Mouse (Mus musculus): ENCODE results near the gene Cntnap3. TPM values are rescaled to one million over a fixed set of nuclear protein-coding genes. Genes with fewer than 3 reads are reported as not detected.

Gene Cntnap3
- polyA plus RNA-seq, 1 experiment from 2014 or later, result not detected

DNA sequence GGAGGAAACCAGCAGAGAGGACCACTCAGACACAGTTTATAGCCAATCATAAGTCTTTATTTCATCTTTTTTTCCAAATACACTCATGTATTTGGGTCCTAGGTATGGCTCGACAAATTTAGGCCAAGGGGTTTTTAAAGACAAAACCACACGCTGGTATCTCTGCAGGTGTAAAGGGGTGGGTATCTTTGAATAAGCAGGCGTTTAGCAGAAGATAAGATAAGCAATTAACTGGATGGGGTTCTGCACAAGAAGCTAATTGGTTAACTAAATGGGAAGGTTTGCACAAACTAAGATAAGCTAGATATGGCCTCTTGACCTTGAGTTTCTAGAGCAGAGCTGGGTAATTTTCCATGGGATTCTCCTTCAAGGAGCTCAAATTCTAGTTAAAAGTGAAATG lies 171.5 kb downstream of the Cntnap3 start:
- H3K27me3 ChIP-seq (ENCODE audit: insufficient read depth, low read length), result no peaks in the 10 kb centered on the region
- no peak for TF ChIP-seq EP300 (IDR thresholded peaks at IDR 0.05; ENCODE audit: low read depth)
- no peak for TF ChIP-seq CTCF (IDR thresholded peaks at IDR 0.05; ENCODE audit: low read depth)
- DNase-seq, result no peak
- H3K36me3 ChIP-seq (replicated peaks; ENCODE audit: insufficient read depth, low read length), result no peaks in the 10 kb centered on the region
- H3K4me1 ChIP-seq (ENCODE audit: insufficient read depth), result no peaks in the 10 kb centered on the region
- no peak overlapping the region for H3K9ac ChIP-seq (replicated peaks)
- no peak overlapping the region for H3K27ac ChIP-seq (ENCODE audit: low read depth)
- no peak overlapping the region for H3K4me3 ChIP-seq (ENCODE audit: low read depth, low read length)
- no peak overlapping the region for H3K4me2 ChIP-seq (ENCODE audit: low read depth, low read length)
- no peak for ATAC-seq
- WGBS (ENCODE audit: insufficient replicate concordance), result 49% methylated on average over 3 of the region's 3 CpGs
- no peaks in the 10 kb centered on the region for H3K9me3 ChIP-seq (ENCODE audit: low read length)

DNA sequence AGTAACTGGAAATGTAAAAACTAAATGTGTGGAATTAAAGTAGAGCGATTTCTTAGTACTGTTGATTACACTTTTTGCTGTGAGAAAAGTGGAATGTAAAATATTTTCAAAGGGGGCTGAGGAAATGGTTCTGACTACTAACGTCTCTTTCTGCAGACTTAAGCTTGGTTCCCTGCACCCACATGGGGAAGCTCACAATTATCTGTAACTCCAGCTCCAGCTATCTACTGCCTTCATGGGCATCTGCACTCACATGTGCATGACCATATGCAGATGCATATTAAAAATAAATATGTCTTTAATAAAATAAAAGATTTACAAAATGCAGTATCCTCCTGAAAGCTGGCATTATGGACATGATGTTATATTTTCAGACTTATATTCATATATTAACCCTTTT lies 187.0 kb downstream of the Cntnap3 start:
- Histone ChIP-seq H3K27me3 (ENCODE audit: insufficient read depth, low read length) (no peaks in the 10 kb centered on the region), H3K4me2 (ENCODE audit: low read depth, low read length) (no peak overlapping the region), H3K4me1 (ENCODE audit: insufficient read depth) (no peaks in the 10 kb centered on the region), H3K36me3 (replicated peaks; ENCODE audit: insufficient read depth, low read length) (no peaks in the 10 kb centered on the region), H3K9ac (replicated peaks) (no peak overlapping the region), H3K9me3 (ENCODE audit: low read length) (no peaks in the 10 kb centered on the region), H3K4me3 (ENCODE audit: low read depth, low read length) (no peak overlapping the region), H3K27ac (ENCODE audit: low read depth) (no peak overlapping the region)
- ATAC-seq (no peak), DNase-seq (no peak)
- TF ChIP-seq EP300 (IDR thresholded peaks at IDR 0.05; ENCODE audit: low read depth) (no peak), CTCF (IDR thresholded peaks at IDR 0.05; ENCODE audit: low read depth) (no peak)
- 66% methylated on average over 2 of the region's 2 CpGs for WGBS (ENCODE audit: insufficient replicate concordance)

DNA sequence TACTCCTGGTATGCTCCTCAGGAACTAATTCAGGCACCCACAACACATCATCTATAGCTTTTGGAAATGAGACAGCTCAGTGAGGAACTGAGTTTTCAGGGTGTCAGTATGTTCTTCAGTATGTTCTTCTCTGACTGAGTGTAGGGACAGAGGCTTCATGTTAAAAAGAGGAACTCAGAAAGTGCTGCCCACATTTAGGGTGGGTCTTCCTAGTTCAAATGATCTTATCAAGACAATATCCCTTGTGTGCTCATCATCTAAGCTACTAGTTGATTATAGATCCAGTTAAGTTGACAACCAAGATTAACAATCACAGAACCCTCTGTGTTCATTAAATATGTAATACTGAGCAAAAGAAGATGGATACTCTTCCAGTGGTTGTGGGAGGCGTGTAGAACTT lies 211.3 kb downstream of the Cntnap3 start:
- no peak overlapping the region for H3K4me2 ChIP-seq (ENCODE audit: low read depth, low read length)
- no peak overlapping the region for H3K4me3 ChIP-seq (ENCODE audit: low read depth, low read length)
- TF ChIP-seq CTCF (IDR thresholded peaks at IDR 0.05; ENCODE audit: low read depth) (no peak), EP300 (IDR thresholded peaks at IDR 0.05; ENCODE audit: low read depth) (no peak)
- H3K36me3 ChIP-seq (replicated peaks; ENCODE audit: insufficient read depth, low read length), result no peaks in the 10 kb centered on the region
- no peak overlapping the region for H3K27ac ChIP-seq (ENCODE audit: low read depth)
- ATAC-seq (no peak), DNase-seq (no peak)
- no peaks in the 10 kb centered on the region for H3K4me1 ChIP-seq (ENCODE audit: insufficient read depth)
- H3K9ac ChIP-seq (replicated peaks), result no peak overlapping the region
- 62% methylated on average over 1 of the region's 1 CpGs for WGBS (ENCODE audit: insufficient replicate concordance)
- H3K27me3 ChIP-seq (ENCODE audit: insufficient read depth, low read length), result no peaks in the 10 kb centered on the region
- H3K9me3 ChIP-seq (ENCODE audit: low read length), result no peaks in the 10 kb centered on the region

Other genes with a start within 250 kb of the Cntnap3 start
- not detected in 2 replicates for gene Spata31, start 13.5 kb upstream of the Cntnap3 start, polyA plus RNA-seq (2015; fragmentation: Nextera tagmentation; extraction: Ambion mirVana)
- gene Spata31d1c, start 129.1 kb upstream of the Cntnap3 start, polyA plus RNA-seq (2015; fragmentation: Nextera tagmentation; extraction: Ambion mirVana), result not detected in 2 replicates
- gene Prss47, start 148.8 kb upstream of the Cntnap3 start, polyA plus RNA-seq (2015; fragmentation: Nextera tagmentation; extraction: Ambion mirVana), result not detected in 2 replicates
- 25.4 and 27.0 TPM in 2 replicates for gene Mfsd14b, start 209.0 kb upstream of the Cntnap3 start, polyA plus RNA-seq (2015; fragmentation: Nextera tagmentation; extraction: Ambion mirVana)
- gene Olfr465-ps1, start 234.1 kb upstream of the Cntnap3 start, polyA plus RNA-seq (2015; fragmentation: Nextera tagmentation; extraction: Ambion mirVana), result not detected in 2 replicates
- gene Olfr466, start 246.3 kb upstream of the Cntnap3 start, polyA plus RNA-seq (2015; fragmentation: Nextera tagmentation; extraction: Ambion mirVana), result not detected in 2 replicates

All from liver, postnatal 0 days (tissue).